Mouse (Mus musculus): ENCODE data around the gene Mymx. TPM values are rescaled to one million over a fixed set of nuclear protein-coding genes. Genes with fewer than 3 reads are reported as not detected.

The Mymx gene
- polyA plus RNA-seq, 1 experiment from 2014 or later, result 0.30 TPM

Other genes starting within 250 kb of the Mymx start
- gene Cdc5l, start 168.4 kb downstream of the Mymx start, polyA plus RNA-seq (2016; fragmentation: Nextera tagmentation; extraction: Ambion mirVana), result 70.3 and 72.1 TPM in 2 replicates
- 0.48 and 0.50 TPM in 2 replicates for gene Spats1, start 126.7 kb downstream of the Mymx start, polyA plus RNA-seq (2016; fragmentation: Nextera tagmentation; extraction: Ambion mirVana)
- 33.9 and 35.1 TPM in 2 replicates for gene Aars2, start 95.3 kb downstream of the Mymx start, polyA plus RNA-seq (2016; fragmentation: Nextera tagmentation; extraction: Ambion mirVana)
- 1.1 and 1.3 TPM in 2 replicates for gene Tcte1, start 78.7 kb downstream of the Mymx start, polyA plus RNA-seq (2016; fragmentation: Nextera tagmentation; extraction: Ambion mirVana)
- 4.8 and 6.3 TPM in 2 replicates for gene Tmem151b, start 52.4 kb downstream of the Mymx start, polyA plus RNA-seq (2016; fragmentation: Nextera tagmentation; extraction: Ambion mirVana)
- gene Nfkbie, start 46.4 kb downstream of the Mymx start, polyA plus RNA-seq (2016; fragmentation: Nextera tagmentation; extraction: Ambion mirVana), result 6.6 and 6.9 TPM in 2 replicates
- 114 and 117 TPM in 2 replicates for gene Slc35b2, start 38.2 kb downstream of the Mymx start, polyA plus RNA-seq (2016; fragmentation: Nextera tagmentation; extraction: Ambion mirVana)
- 2,210 and 2,220 TPM in 2 replicates for gene Hsp90ab1, start 28.8 kb downstream of the Mymx start, polyA plus RNA-seq (2016; fragmentation: Nextera tagmentation; extraction: Ambion mirVana)
- gene Slc29a1, start 2.5 kb downstream of the Mymx start, polyA plus RNA-seq (2016; fragmentation: Nextera tagmentation; extraction: Ambion mirVana), result 70.3 and 76.3 TPM in 2 replicates
- gene Capn11, start 57.2 kb upstream of the Mymx start, polyA plus RNA-seq (2016; fragmentation: Nextera tagmentation; extraction: Ambion mirVana), result 1.1 and 1.6 TPM in 2 replicates
- gene Mrpl14, start 84.2 kb upstream of the Mymx start, polyA plus RNA-seq (2016; fragmentation: Nextera tagmentation; extraction: Ambion mirVana), result 142 and 151 TPM in 2 replicates
- gene Tmem63b, start 84.8 kb upstream of the Mymx start, polyA plus RNA-seq (2016; fragmentation: Nextera tagmentation; extraction: Ambion mirVana), result 46.9 and 49.0 TPM in 2 replicates
- 0.79 TPM in 1 of 2 replicates, not detected in the other for gene 1600014C23Rik, start 131.7 kb upstream of the Mymx start, polyA plus RNA-seq (2016; fragmentation: Nextera tagmentation; extraction: Ambion mirVana)